Mouse (Mus musculus) layer of hippocampus, adult 11-12 months (tissue): ENCODE measurements around the gene Cdh6.

Experiments used
- DNase-seq: peaks from one replicate; pipeline ENCODE4 v3.0.0; 2022; ENCODE audit warnings: low spot score

The Cdh6 gene

GRCm38 (mm10) chr15:13173071-13173778 is at the start of gene Cdh6:
Gene Cdh6 (minus strand): TSS chr15:13173675.
- DNase-seq: peak; percentile 41

GRCm38 (mm10) chr15:13219727-13220454 is 46.4 kb upstream of the Cdh6 start:
- DNase-seq: no peak

GRCm38 (mm10) chr15:13217800-13218199 is 44.3 kb upstream of the Cdh6 start:
- DNase-seq: no peak

- no peak for DNase-seq
Observed at GRCm38 (mm10) chr15:13217161-13217560, 43.7 kb upstream of the Cdh6 start.

GRCm38 (mm10) chr15:13212956-13213355 is 39.5 kb upstream of the Cdh6 start:
- DNase-seq: no peak

GRCm38 (mm10) chr15:13212027-13212685 is 38.7 kb upstream of the Cdh6 start:
- DNase-seq: no peak

GRCm38 (mm10) chr15:13210186-13210585 is 36.7 kb upstream of the Cdh6 start:
- no peak for DNase-seq

GRCm38 (mm10) chr15:13208716-13209115 is 35.2 kb upstream of the Cdh6 start:
- no peak for DNase-seq

GRCm38 (mm10) chr15:13196237-13196636 is 22.8 kb upstream of the Cdh6 start:
- DNase-seq: no peak

- no peak for DNase-seq
Observed at GRCm38 (mm10) chr15:13194048-13194447, 20.6 kb upstream of the Cdh6 start.

- DNase-seq: no peak
Observed at GRCm38 (mm10) chr15:13193076-13193475, 19.6 kb upstream of the Cdh6 start.

GRCm38 (mm10) chr15:13183661-13184060 is 10.2 kb upstream of the Cdh6 start:
- DNase-seq: no peak

GRCm38 (mm10) chr15:13181430-13181829 is 8.0 kb upstream of the Cdh6 start:
- DNase-seq: no peak

GRCm38 (mm10) chr15:13181014-13181413 is 7.5 kb upstream of the Cdh6 start:
- no peak for DNase-seq

- DNase-seq: no peak
Observed at GRCm38 (mm10) chr15:13175978-13176377, 2.5 kb upstream of the Cdh6 start.

- no peak for DNase-seq
Observed at GRCm38 (mm10) chr15:13174618-13174980, 1.1 kb upstream of the Cdh6 start.

GRCm38 (mm10) chr15:13173840-13174617 is 554 bp upstream of the Cdh6 start:
- DNase-seq: no peak

- DNase-seq: no peak
Observed at GRCm38 (mm10) chr15:13172365-13173070, 957 bp downstream of the Cdh6 start.

- DNase-seq: no peak
Observed at GRCm38 (mm10) chr15:13171486-13172364, 1.8 kb downstream of the Cdh6 start.

GRCm38 (mm10) chr15:13165094-13165885 is 8.2 kb downstream of the Cdh6 start:
- DNase-seq: no peak
